Mouse (Mus musculus) MEL (cell line): ENCODE results near the gene Drd1.

Source experiments
- CTCF ChIP-seq, 3 experiments: IDR thresholded peaks in 2 of 3; conservative IDR thresholded peaks in 1 of 3; 2 replicates each; pipeline ENCODE4 v1.5.1; 2011 to 2012; ENCODE audit warnings: low read length in 3 of 3, low read depth in 2 of 3, mild to moderate bottlenecking in 2 of 3, improper control_type of control experiment in 1 of 3, inconsistent platforms in 1 of 3, mixed read lengths in 1 of 3, moderate library complexity in 1 of 3; ENCODE audit not compliant: control insufficient read depth in 1 of 3, insufficient read depth in 1 of 3, poor library complexity in 1 of 3, severe bottlenecking in 1 of 3
- ELF1 ChIP-seq: IDR thresholded peaks from 2 replicates; pipeline ENCODE4 v1.6.1; 2014; ENCODE audit warnings: low read depth, mild to moderate bottlenecking, inconsistent platforms, low read length, improper control_type of control experiment, moderate library complexity
- EP300 ChIP-seq, 2 experiments: IDR thresholded peaks; 2 replicates each; pipeline ENCODE4 v1.6.1; 2011; ENCODE audit warnings: improper control_type of control experiment in 2 of 2, low read length in 2 of 2, low read depth in 1 of 2, mild to moderate bottlenecking in 1 of 2
- HCFC1 ChIP-seq: IDR thresholded peaks from 2 replicates; pipeline ENCODE4 v1.6.1; 2012; ENCODE audit warnings: low read depth, mild to moderate bottlenecking, inconsistent platforms, low read length, improper control_type of control experiment, moderate library complexity
- MAX ChIP-seq: IDR thresholded peaks from 2 replicates; pipeline ENCODE4 v1.6.1; 2011; ENCODE audit warnings: low read length, improper control_type of control experiment
- NELFE ChIP-seq: IDR thresholded peaks from 2 replicates; pipeline ENCODE4 v1.6.1; 2011; ENCODE audit warnings: low read depth, low read length, improper control_type of control experiment
- POLR2A ChIP-seq, 2 experiments: IDR thresholded peaks; 2 replicates each; pipeline ENCODE4 v1.6.1; 2011 to 2012; ENCODE audit warnings: low read length in 2 of 2, mild to moderate bottlenecking in 2 of 2, control low read depth in 1 of 2, improper control_type of control experiment in 1 of 2, low read depth in 1 of 2, moderate library complexity in 1 of 2; ENCODE audit not compliant: control insufficient read depth in 1 of 2, insufficient read depth in 1 of 2, poor library complexity in 1 of 2
- TBP ChIP-seq: IDR thresholded peaks from 2 replicates; pipeline ENCODE4 v1.8.0; 2011; ENCODE audit warnings: low read depth, low read length, improper control_type of control experiment
- ZC3H11A ChIP-seq: IDR thresholded peaks from 2 replicates; pipeline ENCODE4 v1.6.1; 2012; ENCODE audit warnings: low read depth, mild to moderate bottlenecking, inconsistent platforms, low read length, improper control_type of control experiment

- no peak for TF ChIP-seq ZC3H11A
- TF ChIP-seq CTCF (IDR thresholded peaks at IDR 0.05 in 2 of 3, conservative IDR thresholded peaks at IDR 0.05 in 1 of 3; ENCODE audit: control insufficient read depth in 1 of 3, insufficient read depth in 1 of 3, low read depth in 2 of 3, low read length in 3 of 3, poor library complexity in 1 of 3, severe bottlenecking in 1 of 3) = no peak
- no peak for TF ChIP-seq ELF1
- no peak for TF ChIP-seq POLR2A (IDR thresholded peaks at IDR 0.05; ENCODE audit: control insufficient read depth in 1 of 2, insufficient read depth in 1 of 2, low read depth in 1 of 2, low read length in 2 of 2, poor library complexity in 1 of 2)
- TF ChIP-seq NELFE = no peak
- no peak for TF ChIP-seq MAX
- no peak for TF ChIP-seq TBP
- TF ChIP-seq EP300 (IDR thresholded peaks at IDR 0.05; ENCODE audit: low read depth in 1 of 2, low read length in 2 of 2) = no peak
- TF ChIP-seq HCFC1 = no peak
These were observed 543 bp downstream of the Drd1 start for GRCm38 (mm10) chr13:54054962-54055361.
